Mouse (Mus musculus) right cerebral cortex, postnatal 25 days (tissue): Measurements from ENCODE around the gene Arid1a.

Source experiments
- DNase-seq: peaks from one replicate; pipeline ENCODE4 v3.0.0; 2022

Gene Arid1a

DNA sequence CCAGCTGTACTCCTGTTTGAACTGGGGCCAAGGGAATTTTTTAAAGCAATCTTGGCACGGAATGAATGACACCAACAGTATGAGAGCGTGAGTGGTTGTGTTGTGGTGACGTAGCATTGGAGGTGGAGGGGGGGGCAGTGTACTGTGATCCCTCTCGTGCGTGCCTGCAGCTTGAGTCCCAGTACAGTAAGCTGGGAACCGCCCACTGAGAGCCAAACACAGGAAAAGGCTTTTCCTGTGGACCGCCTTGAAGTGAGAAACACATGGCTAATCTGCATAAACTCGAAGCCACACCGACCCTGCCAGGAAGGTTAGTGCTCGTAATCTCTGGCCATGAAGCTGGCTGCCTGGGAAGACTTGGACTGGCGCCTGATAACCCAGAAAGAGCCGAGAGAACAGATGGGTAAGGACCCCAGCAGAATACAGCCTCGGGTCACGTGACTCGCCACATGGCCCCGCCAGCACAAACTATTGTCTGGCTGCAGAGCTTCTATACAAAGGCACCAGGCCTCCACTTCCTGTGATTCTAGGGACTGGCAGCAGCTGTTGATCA, 27.0 kb downstream of the Arid1a start:
- DNase-seq = peak; percentile 81

GRCm38 (mm10) chr4:133729007-133729406, 27.6 kb downstream of the Arid1a start:
- DNase-seq = no peak

DNA sequence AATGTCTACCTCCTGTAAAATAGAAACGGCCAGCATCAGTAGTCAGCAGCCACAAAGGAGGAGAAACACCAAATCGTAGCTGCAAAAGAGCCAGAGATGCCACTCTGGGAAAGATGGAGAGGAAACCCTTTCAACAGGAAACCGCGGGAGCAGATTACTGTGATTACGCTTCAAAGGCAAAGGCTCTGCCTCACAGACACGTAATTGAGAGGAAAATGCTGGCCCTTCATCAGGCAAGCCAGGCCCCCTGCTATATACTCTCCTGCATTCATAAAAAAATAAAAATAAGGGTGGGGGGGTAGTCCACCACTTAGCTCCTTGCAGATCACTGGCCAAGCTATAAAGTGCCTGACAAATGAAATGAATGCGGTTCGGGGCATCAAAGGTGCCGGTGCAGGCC, 28.3 kb downstream of the Arid1a start:
- no peak for DNase-seq

DNA sequence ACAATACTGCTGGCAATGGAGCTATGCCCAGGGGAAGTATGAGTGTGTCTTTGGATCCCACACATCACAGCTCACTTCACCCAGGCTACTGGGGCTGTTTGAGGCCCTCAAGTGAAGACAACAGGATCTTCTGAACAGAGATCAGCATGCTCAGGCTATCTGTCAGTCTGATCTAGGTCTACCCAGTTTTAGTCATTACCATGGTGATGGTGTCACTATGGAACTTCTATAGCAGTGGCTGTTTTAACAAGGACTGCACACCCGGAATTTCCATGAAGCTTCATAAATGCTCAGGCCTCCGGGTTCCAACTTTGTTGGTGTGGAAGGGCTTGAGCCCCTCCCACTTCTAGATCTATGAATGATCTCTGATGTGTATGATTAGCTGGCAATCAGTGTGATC, 30.9 kb downstream of the Arid1a start:
- no peak for DNase-seq

- DNase-seq = no peak
These were observed 36.8 kb downstream of the Arid1a start for GRCm38 (mm10) chr4:133719791-133720190.

GRCm38 (mm10) chr4:133712755-133713154, 43.8 kb downstream of the Arid1a start:
- DNase-seq = no peak

DNA sequence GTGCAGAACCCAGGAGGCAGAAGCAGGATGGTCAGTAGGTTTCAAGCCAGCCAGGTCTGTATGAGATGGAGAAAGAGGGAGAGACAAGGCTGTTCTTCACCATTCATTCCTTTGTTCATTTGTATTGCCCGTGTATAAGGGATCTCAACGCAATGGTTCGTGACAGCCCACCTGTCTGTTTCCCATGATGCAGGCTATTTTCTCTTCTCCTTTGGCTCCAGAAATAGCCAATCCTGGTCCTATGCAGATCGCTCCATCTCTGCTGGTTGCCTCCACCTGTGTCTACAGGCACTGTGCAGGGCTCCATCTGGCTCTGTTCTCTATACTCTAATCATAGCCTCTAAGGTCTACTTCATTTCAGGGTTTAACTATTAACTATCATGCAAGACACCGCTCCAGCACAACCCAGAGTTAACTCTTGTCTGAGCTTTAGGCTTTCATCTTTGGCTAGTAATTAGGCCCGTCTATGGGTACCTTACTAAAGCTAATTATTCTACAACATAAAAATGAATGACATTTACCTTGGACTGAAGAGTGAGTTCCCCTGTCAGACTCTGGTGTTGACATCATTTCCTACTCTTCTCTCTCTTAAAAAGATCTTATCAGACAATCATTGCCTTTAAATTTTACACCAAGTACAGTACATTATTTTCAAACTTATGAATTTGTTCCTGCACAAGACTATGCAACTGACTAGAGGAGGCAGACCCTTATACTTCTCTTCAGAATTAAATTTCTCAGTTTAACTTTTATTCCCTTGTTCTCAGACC, 45.1 kb downstream of the Arid1a start:
- DNase-seq = no peak

DNA sequence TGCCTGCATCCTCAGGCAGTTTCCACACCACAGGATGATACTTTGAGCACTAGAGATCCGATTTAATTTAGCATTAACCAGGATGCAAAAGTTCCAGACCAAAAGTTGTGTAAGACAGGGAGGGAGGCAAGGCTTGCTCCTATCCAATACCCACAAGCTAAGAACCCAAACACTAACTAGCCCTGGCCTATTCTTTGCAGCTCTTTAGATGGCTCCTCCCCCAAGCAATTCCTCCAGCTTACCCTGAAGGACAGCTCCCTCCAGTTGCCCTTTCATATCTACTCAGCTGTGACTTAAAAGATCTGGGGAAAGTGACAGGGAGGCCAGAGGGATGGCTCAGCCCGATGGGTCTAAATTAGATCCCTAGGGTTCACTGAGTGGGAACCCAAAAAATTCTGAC, 47.2 kb downstream of the Arid1a start:
- DNase-seq = no peak

GRCm38 (mm10) chr4:133707464-133707863, 49.1 kb downstream of the Arid1a start:
- no peak for DNase-seq

DNA sequence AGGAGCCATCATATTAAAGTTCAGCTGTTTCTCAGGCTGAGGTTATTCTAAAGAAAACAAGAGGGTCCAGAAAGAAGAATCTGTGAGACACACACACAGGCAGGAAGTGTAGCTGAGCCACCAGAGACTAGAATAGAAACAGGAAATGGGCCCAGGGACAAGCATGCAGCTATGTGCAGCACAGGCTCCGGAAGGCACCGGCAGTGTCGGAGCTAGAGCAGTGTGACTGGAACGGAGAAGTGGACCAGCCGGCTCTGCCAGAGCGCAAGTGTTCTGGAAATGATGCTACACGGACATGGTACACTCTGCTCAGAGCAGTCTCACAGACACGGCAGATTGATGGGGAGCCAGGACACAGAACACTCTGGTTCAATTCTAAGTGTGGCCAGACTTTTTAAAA, 49.6 kb downstream of the Arid1a start:
- peak; percentile 57 for DNase-seq

GRCm38 (mm10) chr4:133705062-133705461, 51.5 kb downstream of the Arid1a start:
- DNase-seq = no peak

DNA sequence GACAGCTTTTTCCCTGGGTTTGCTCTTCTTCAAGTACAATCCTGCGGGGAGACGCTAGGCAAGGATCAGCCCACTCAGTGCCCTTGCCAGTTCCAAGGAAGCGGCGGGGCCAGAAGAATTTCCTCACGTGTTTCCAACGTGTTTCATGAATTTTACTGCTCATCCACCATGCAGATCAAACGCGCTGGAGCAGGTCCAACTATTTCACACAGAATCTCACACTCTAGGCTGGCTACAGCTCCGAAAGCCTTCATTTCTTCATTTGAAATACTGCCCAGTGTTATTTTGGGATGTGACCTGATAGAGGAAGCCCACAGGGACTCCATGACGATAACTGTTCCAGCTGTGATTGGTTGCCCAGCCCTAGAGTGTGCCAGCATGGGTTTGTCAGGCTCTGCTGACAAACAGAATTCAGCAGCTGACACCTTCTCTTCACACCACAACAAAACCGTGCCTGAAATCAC, 55.6 kb downstream of the Arid1a start:
- DNase-seq = peak; percentile 39

- no peak for DNase-seq
These were observed 61.2 kb downstream of the Arid1a start for GRCm38 (mm10) chr4:133695363-133695762.

GRCm38 (mm10) chr4:133690252-133690651, 66.3 kb downstream of the Arid1a start:
- no peak for DNase-seq

- DNase-seq = no peak
These were observed 68.0 kb downstream of the Arid1a start for GRCm38 (mm10) chr4:133688417-133689067.

DNA sequence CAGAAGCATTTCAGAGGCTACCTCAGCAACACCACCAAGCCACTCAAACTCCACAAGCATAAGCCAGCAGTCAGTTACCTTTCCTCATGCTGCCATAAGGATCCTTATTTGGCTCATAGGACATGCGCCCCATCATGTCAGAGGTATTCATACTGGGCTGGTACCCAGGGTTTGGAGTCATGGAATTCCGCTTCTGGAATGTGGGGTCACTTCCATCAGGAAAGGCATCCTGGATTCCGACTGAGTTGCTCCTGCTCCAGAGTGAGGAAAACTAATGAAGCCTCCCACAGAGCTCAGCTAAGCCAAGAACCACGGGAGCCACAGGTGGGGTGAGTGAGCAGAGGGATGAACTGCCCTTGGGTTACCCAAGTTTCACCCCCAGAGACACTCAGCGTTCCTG, 69.4 kb downstream of the Arid1a start:
- no peak for DNase-seq

DNA sequence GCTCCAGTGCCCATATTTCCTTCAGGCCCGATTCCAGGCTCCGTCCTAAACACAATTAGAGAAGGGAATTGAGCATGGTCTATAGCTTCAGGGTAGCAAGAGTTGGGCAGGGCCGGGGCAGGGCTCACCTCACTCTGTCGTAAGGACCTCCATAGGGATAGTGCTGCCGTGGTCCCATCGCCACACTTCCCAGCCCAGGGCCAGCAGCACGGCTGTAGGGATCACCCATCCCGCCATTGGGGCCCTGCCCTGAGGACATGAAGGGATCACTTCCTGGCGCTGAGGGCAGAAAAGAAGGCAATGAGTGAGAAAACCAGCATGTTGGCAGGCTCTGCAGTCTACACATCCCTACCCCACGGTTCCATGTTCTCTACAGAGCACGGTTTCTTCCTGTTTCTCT, 70.1 kb downstream of the Arid1a start:
- DNase-seq = no peak

DNA sequence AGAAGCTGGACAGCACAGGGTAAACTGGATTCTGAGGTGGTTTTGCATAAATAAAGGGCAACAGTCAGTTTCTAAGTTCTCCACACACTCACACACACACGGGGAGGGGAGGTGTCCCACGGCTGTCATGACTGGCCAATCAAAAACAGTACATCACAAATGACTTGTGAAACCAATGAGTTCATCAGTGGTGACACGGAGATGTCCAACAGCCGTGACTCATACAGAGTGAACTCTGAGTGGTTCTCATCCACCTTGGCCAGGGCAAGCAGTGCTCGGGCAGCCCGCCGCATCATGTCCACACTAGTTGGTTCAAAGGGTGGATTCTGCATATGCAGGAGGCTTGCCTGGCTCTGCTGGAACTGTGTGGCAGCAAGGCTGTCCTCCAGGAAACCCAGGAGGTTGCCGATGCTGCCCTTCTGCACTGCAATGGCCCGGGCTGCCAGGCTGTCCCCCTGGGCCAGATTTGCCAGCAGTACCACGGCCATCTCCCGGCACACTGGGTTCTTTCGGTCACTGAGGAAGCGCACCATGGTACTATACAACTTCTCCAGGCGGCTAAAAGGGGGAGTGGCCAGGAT, 76.3 kb downstream of the Arid1a start:
- no peak for DNase-seq

- DNase-seq = no peak
These were observed 76.9 kb downstream of the Arid1a start for GRCm38 (mm10) chr4:133679629-133680028.

DNA sequence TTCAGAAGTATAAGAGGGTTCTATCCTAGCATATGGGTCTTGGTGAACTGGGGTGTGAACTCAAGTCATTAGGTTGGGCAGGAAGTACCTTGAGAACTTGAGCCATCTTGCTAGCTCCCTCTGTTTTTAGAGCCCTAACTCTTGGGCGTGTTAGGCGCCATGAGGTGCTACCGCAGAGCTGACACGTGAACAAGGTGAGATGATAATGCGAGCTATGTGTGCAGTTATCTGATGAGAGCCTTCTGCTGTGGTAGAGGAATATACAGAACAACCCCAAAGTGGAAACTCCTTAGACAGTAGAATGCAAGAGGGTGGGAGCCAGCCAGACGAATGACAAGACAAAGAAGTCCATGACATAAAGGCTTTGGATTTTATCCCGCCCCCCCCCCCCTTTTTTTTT, 79.3 kb downstream of the Arid1a start:
- DNase-seq = no peak

DNA sequence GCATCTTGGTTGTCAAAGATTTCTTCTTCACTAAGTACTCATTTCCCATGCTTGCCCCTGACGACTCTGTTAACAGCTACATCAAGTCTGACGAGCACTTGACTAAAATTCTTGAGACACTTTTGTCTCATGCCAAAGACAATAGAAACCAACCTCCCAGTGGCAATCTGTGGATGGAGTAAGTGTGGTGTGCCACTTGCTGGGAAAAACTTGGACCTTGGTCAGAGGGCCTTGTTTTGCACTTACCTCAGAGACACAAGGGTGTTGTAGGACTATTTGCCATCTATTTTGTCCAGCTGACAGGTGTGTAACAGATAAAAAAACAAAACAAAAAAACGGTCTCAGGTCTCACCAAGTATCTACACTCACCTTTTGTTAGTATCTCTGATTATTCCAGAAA, 80.4 kb downstream of the Arid1a start:
- no peak for DNase-seq

DNA sequence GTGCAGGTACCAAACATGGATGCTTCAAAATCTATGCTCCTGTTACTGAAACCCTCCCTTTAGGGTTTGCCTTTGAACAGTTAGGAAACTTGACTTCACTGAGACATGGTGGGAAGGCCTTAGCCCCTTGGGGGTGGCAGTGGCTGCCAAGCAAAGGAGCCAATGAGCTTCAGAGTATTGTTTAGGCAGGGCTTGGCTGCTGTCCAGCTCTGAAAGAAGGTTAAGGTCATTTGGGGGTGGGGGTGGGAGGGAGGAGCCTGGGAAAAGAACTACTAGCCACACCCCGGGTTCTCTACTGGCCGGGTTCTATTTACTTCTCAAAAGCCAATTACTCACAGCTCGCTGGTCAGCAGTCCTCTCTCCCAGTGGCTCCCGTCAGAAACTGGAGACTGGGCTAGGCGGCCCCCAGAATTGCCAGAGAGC, 81.0 kb downstream of the Arid1a start:
- DNase-seq = peak; percentile 42

DNA sequence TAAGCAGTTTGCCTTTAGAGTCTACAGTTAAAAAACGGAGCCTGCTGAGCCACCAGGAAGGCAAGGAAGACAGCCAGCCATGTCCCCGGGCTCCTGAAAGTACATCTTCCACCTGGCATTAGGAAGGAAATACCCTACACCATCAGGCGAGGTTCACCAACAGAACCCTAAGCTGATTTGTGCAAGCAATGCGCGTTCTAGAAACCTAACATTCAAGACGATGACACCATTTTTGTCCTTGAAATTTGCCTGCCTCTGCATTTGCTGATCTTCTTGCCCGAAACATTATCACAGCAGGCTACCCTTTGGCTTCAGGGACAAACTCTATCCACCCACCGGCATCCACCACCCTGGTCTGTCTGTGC, 82.3 kb downstream of the Arid1a start:
- DNase-seq = no peak
